Mouse (Mus musculus): ENCODE data around the gene Pde6c. TPM values are rescaled to one million over a fixed set of nuclear protein-coding genes. Genes with fewer than 3 reads are reported as not detected.

Pde6c gene
- total RNA-seq, 1 experiment from 2014 or later: 1.2 TPM

Other genes with a start within 250 kb of the Pde6c start
- gene Myof, start 89.2 kb upstream of the Pde6c start, total RNA-seq (2021): 17.2 and 20.7 TPM in 2 replicates
- 8.1 and 8.9 TPM in 2 replicates for gene Cep55, start 77.8 kb upstream of the Pde6c start, total RNA-seq (2021)
- 10.8 and 24.9 TPM in 2 replicates for gene Ffar4, start 35.7 kb upstream of the Pde6c start, total RNA-seq (2021)
- gene Rbp4, start 7.5 kb upstream of the Pde6c start, total RNA-seq (2021): 36.1 and 432 TPM in 2 replicates
- 18.9 and 23.2 TPM in 2 replicates for gene Fra10ac1, start 91.4 kb downstream of the Pde6c start, total RNA-seq (2021)
- gene Lgi1, start 131.8 kb downstream of the Pde6c start, total RNA-seq (2021): 2.6 and 3.5 TPM in 2 replicates

Data from adrenal gland, postnatal 14 days (tissue).